Mouse (Mus musculus): ENCODE results near the gene Dhrs13. TPM values are rescaled to one million over a fixed set of nuclear protein-coding genes. Genes with fewer than 3 reads are reported as not detected.

The Dhrs13 gene
- polyA plus RNA-seq, 1 experiment = 7.1 TPM

GRCm38 (mm10) chr11:77989071-77989690 lies 42.9 kb upstream of the Dhrs13 start:
- DNase-seq = no peak
- no peak for TF ChIP-seq CTCF (conservative IDR thresholded peaks at IDR 0.05; ENCODE audit: insufficient read depth, insufficient read length, low read depth, low read length)
- 84% methylated on average over 13 of the region's 13 CpGs for WGBS
- Histone ChIP-seq H3K4me1 (ENCODE audit: control insufficient read depth, insufficient read depth, low read length) (peaks cover 2% of the 10 kb centered on the region; the same call in 1 of the 2 replicates), H3K27ac (ENCODE audit: insufficient read depth, low read depth, low read length) (no peak overlapping the region), H3K36me3 (ENCODE audit: control insufficient read depth, insufficient read depth, low read length) (peaks cover 1% of the 10 kb centered on the region), H3K4me3 (ENCODE audit: insufficient read depth, low read depth, low read length) (no peak overlapping the region), H3K27me3 (replicated peaks; ENCODE audit: control insufficient read depth, insufficient read depth, low read length) (no peaks in the 10 kb centered on the region)

DNA sequence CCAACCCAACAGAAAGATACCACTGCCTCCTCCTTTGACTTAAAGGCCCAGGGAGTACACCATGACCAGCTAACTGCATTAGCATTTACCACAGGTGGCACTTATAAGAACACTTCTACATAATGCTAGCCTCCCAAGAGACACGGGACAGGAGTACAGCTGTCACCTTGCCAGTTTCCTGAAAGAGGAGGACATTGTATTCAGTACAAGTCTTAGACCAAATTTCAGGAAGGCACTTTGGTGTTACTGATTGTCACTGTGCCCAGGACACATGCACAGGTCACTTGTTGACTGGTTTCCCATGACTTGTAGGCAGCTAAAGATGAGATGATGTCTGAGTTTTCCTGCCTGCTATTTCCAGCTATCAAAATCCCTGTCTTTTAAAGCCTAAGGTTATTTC lies 36.5 kb upstream of the Dhrs13 start:
- Histone ChIP-seq H3K4me1 (ENCODE audit: control insufficient read depth, insufficient read depth, low read length) (no peaks in the 10 kb centered on the region; the same call in 1 of the 2 replicates), H3K36me3 (ENCODE audit: control insufficient read depth, insufficient read depth, low read length) (peaks cover 1% of the 10 kb centered on the region; the same call in 1 of the 2 replicates), H3K27me3 (replicated peaks; ENCODE audit: control insufficient read depth, insufficient read depth, low read length) (no peaks in the 10 kb centered on the region), H3K27ac (ENCODE audit: insufficient read depth, low read depth, low read length) (no peak overlapping the region), H3K4me3 (ENCODE audit: insufficient read depth, low read depth, low read length) (no peak overlapping the region)
- no peak for TF ChIP-seq POLR2A (IDR thresholded peaks at IDR 0.05; ENCODE audit: low read depth, low read length)
- TF ChIP-seq CTCF (conservative IDR thresholded peaks at IDR 0.05; ENCODE audit: insufficient read depth, insufficient read length, low read depth, low read length) = no peak
- DNase-seq = peak; percentile 37
- 26% methylated on average over 1 of the region's 1 CpGs for WGBS

- H3K36me3 ChIP-seq (ENCODE audit: control insufficient read depth, insufficient read depth, low read length) = peaks cover 7% of the 10 kb centered on the region
- no peak overlapping the region for H3K27ac ChIP-seq (ENCODE audit: insufficient read depth, low read depth, low read length)
- H3K27me3 ChIP-seq (replicated peaks; ENCODE audit: control insufficient read depth, insufficient read depth, low read length) = no peaks in the 10 kb centered on the region
- TF ChIP-seq POLR2A (IDR thresholded peaks at IDR 0.05; ENCODE audit: low read depth, low read length) (no peak), CTCF (conservative IDR thresholded peaks at IDR 0.05; ENCODE audit: insufficient read depth, insufficient read length, low read depth, low read length) (no peak)
- WGBS = 79% methylated on average over 5 of the region's 5 CpGs
- H3K4me3 ChIP-seq (ENCODE audit: insufficient read depth, low read depth, low read length) = no peak overlapping the region
- H3K4me1 ChIP-seq (ENCODE audit: control insufficient read depth, insufficient read depth, low read length) = no peaks in the 10 kb centered on the region; the same call in 1 of the 2 replicates
- DNase-seq = no peak
These were observed 25.6 kb upstream of the Dhrs13 start for GRCm38 (mm10) chr11:78006446-78006845.

- Histone ChIP-seq H3K27me3 (replicated peaks; ENCODE audit: control insufficient read depth, insufficient read depth, low read length) (no peaks in the 10 kb centered on the region), H3K27ac (ENCODE audit: insufficient read depth, low read depth, low read length) (no peak overlapping the region), H3K36me3 (ENCODE audit: control insufficient read depth, insufficient read depth, low read length) (peaks cover 10% of the 10 kb centered on the region; the same call in 1 of the 2 replicates), H3K4me3 (ENCODE audit: insufficient read depth, low read depth, low read length) (no peak overlapping the region), H3K4me1 (ENCODE audit: control insufficient read depth, insufficient read depth, low read length) (no peaks in the 10 kb centered on the region)
- DNase-seq = peak; percentile 79
- TF ChIP-seq CTCF (conservative IDR thresholded peaks at IDR 0.05; ENCODE audit: insufficient read depth, insufficient read length, low read depth, low read length) (peak; percentile 81), POLR2A (IDR thresholded peaks at IDR 0.05; ENCODE audit: low read depth, low read length) (no peak)
- WGBS = 20% methylated on average over 4 of the region's 4 CpGs
These were observed 12.4 kb upstream of the Dhrs13 start for GRCm38 (mm10) chr11:78019676-78020075.

DNA sequence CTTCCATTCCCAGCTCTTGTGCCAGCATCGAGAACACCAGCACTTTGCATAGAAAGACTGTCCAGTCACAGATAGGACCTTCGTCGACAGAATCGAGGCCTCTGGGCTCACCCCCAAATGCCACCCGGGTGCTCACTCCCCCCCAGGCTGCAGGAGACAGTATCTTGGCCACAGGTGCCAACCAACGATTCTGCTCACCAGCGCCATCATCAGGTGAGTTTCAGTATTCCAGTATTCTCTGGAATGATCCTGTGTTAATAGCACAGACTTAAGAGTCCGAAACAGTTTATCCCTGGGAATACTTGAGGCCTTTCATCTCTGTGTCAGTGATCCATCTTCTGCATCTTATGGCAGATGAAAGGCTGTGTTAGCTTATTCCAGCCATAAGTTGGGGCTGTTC lies 8.5 kb upstream of the Dhrs13 start:
- no peaks in the 10 kb centered on the region for H3K4me1 ChIP-seq (ENCODE audit: control insufficient read depth, insufficient read depth, low read length)
- H3K4me3 ChIP-seq (ENCODE audit: insufficient read depth, low read depth, low read length) = no peak overlapping the region
- 81% methylated on average over 8 of the region's 8 CpGs for WGBS
- TF ChIP-seq POLR2A (IDR thresholded peaks at IDR 0.05; ENCODE audit: low read depth, low read length) = no peak
- peak; percentile 39 for TF ChIP-seq CTCF (conservative IDR thresholded peaks at IDR 0.05; ENCODE audit: insufficient read depth, insufficient read length, low read depth, low read length)
- H3K36me3 ChIP-seq (ENCODE audit: control insufficient read depth, insufficient read depth, low read length) = peaks cover 7% of the 10 kb centered on the region
- H3K27ac ChIP-seq (ENCODE audit: insufficient read depth, low read depth, low read length) = no peak overlapping the region
- no peaks in the 10 kb centered on the region for H3K27me3 ChIP-seq (replicated peaks; ENCODE audit: control insufficient read depth, insufficient read depth, low read length)
- DNase-seq = peak; percentile 19

GRCm38 (mm10) chr11:78029240-78029639 lies 2.8 kb upstream of the Dhrs13 start:
- TF ChIP-seq POLR2A (IDR thresholded peaks at IDR 0.05; ENCODE audit: low read depth, low read length) (no peak), CTCF (conservative IDR thresholded peaks at IDR 0.05; ENCODE audit: insufficient read depth, insufficient read length, low read depth, low read length) (no peak)
- Histone ChIP-seq H3K27me3 (replicated peaks; ENCODE audit: control insufficient read depth, insufficient read depth, low read length) (no peaks in the 10 kb centered on the region), H3K4me3 (ENCODE audit: insufficient read depth, low read depth, low read length) (no peak overlapping the region), H3K4me1 (ENCODE audit: control insufficient read depth, insufficient read depth, low read length) (peaks cover 3% of the 10 kb centered on the region; the same call in 1 of the 2 replicates), H3K27ac (ENCODE audit: insufficient read depth, low read depth, low read length) (no peak overlapping the region), H3K36me3 (ENCODE audit: control insufficient read depth, insufficient read depth, low read length) (peaks cover 4% of the 10 kb centered on the region)
- no peak for DNase-seq
- WGBS = 90% methylated on average over 8 of the region's 8 CpGs

DNA sequence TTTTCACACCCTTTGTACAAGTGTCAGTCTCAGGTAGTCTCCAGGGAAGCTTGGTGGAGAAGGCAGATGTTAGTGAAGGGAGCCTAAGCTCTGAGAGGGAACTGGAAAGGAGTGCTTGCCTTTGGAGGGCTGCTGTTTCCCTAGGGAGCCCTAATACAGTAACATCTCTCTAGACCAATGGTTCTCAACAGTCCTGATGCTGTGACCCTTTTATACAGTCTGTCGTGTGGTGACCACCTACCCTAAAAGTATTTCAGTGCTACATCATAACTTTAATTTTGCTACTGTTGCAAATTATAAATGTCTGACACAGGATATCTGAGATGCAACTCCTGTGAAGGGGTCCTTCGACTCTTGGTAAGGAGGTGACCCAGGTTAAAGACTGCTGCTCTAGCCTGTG lies 1.5 kb upstream of the Dhrs13 start:
- Histone ChIP-seq H3K27me3 (replicated peaks; ENCODE audit: control insufficient read depth, insufficient read depth, low read length) (no peaks in the 10 kb centered on the region), H3K4me1 (ENCODE audit: control insufficient read depth, insufficient read depth, low read length) (peaks cover 3% of the 10 kb centered on the region; the same call in 1 of the 2 replicates), H3K4me3 (ENCODE audit: insufficient read depth, low read depth, low read length) (no peak overlapping the region), H3K27ac (ENCODE audit: insufficient read depth, low read depth, low read length) (no peak overlapping the region), H3K36me3 (ENCODE audit: control insufficient read depth, insufficient read depth, low read length) (peaks cover 4% of the 10 kb centered on the region; the same call in 1 of the 2 replicates)
- no peak for DNase-seq
- TF ChIP-seq POLR2A (IDR thresholded peaks at IDR 0.05; ENCODE audit: low read depth, low read length) = no peak
- no peak for TF ChIP-seq CTCF (conservative IDR thresholded peaks at IDR 0.05; ENCODE audit: insufficient read depth, insufficient read length, low read depth, low read length)
- WGBS = 45% methylated on average over 2 of the region's 2 CpGs
